In genomic region chr10:121984887-121985286, GRCm38 (mm10) we compare ENCODE assay signal across 24 mouse cellular contexts.
DNase-seq lines count a peak whose midpoint lies in the region; ATAC-seq and TF ChIP-seq lines count a peak whose summit lies in the region.
"Had no signal": no experiment of that assay in that cellular context is flagged by ENCODE, and none has a peak within 500 bp of the region (broad histone marks: within the 10 kb centered on the region; RNA-seq: fewer than 3 reads in every experiment).

No protein-coding gene starts in this region.

- H3K27ac ChIP-seq in forebrain, postnatal 0 days (ENCODE audit: low read depth, low read length): no peak overlapping the region
- no peak overlapping the region for H3K27ac ChIP-seq in forebrain, embryonic 13.5 days
- H3K27ac ChIP-seq in kidney, embryonic 15.5 days: no peak overlapping the region
- no peak overlapping the region for H3K27ac ChIP-seq in stomach, postnatal 0 days (replicated peaks)
- H3K27ac ChIP-seq: embryonic facial prominence, embryonic 10.5 days; embryonic facial prominence, embryonic 12.5 days had no signal

- WGBS in forebrain, postnatal 0 days: 77% methylated on average over 10 of the region's 10 CpGs
- WGBS in forebrain, embryonic 13.5 days: 94% methylated on average over 10 of the region's 10 CpGs
- 85% methylated on average over 10 of the region's 10 CpGs for WGBS in kidney, embryonic 15.5 days
- 77% methylated on average over 10 of the region's 10 CpGs for whole genome bisulfite sequencing in stomach, postnatal 0 days

- TF ChIP-seq EP300 in stomach, postnatal 0 days (optimal IDR thresholded peaks at IDR 0.05): no peak

- no peak for DNase-seq in forebrain, postnatal 0 days
- peak; percentile 44 for DNase-seq in heart, adult 11 months
- no peak for DNase-seq in heart, adult 18-20 months
- DNase-seq in kidney, postnatal 36 days: no peak
- DNase-seq in stomach, postnatal 0 days (ENCODE audit: low spot score): no peak
- DNase-seq: adrenal gland, adult 8-10 months; adrenal gland, postnatal 14 days; adrenal gland, postnatal 36 days; B cell, adult 2 months; cerebellum, adult 11-12 months; cerebellum, adult 2 months; cerebellum, adult 9-10 months; cerebellum, postnatal 10 days; cerebellum, postnatal 25 days had no signal

- H3K4me1 ChIP-seq in forebrain, postnatal 0 days (ENCODE audit: insufficient read depth): no peaks in the 10 kb centered on the region
- H3K4me1 ChIP-seq in forebrain, embryonic 13.5 days: no peaks in the 10 kb centered on the region
- peaks cover 20% of the 10 kb centered on the region for H3K4me1 ChIP-seq in kidney, embryonic 15.5 days
- no peaks in the 10 kb centered on the region; the same call in 1 of the 2 replicates for H3K4me1 ChIP-seq in stomach, postnatal 0 days (replicated peaks; ENCODE audit: control insufficient read depth, insufficient read depth)

- no peak overlapping the region for H3K4me2 ChIP-seq in forebrain, postnatal 0 days (ENCODE audit: low read depth)
- no peak overlapping the region for H3K4me2 ChIP-seq in forebrain, embryonic 13.5 days
- H3K4me2 ChIP-seq in kidney, embryonic 15.5 days: no peak overlapping the region
- H3K4me2 ChIP-seq in stomach, postnatal 0 days (replicated peaks; ENCODE audit: low read depth): no peak overlapping the region
- H3K4me2 ChIP-seq: embryonic facial prominence, embryonic 12.5 days had no signal

- no peaks in the 10 kb centered on the region for H3K9me3 ChIP-seq in forebrain, postnatal 0 days (ENCODE audit: low read length)
- H3K9me3 ChIP-seq in forebrain, embryonic 13.5 days (replicated peaks): no peaks in the 10 kb centered on the region
- no peaks in the 10 kb centered on the region for H3K9me3 ChIP-seq in kidney, embryonic 15.5 days (replicated peaks)
- no peaks in the 10 kb centered on the region for H3K9me3 ChIP-seq in stomach, postnatal 0 days (ENCODE audit: control insufficient read depth, low read length)
- H3K9me3 ChIP-seq: embryonic facial prominence, embryonic 10.5 days; embryonic facial prominence, embryonic 12.5 days had no signal

- H3K27me3 ChIP-seq in forebrain, postnatal 0 days (ENCODE audit: insufficient read depth, low read length): no peaks in the 10 kb centered on the region
- H3K27me3 ChIP-seq in forebrain, embryonic 13.5 days: no peaks in the 10 kb centered on the region
- H3K27me3 ChIP-seq in kidney, embryonic 15.5 days: no peaks in the 10 kb centered on the region
- H3K27me3 ChIP-seq in stomach, postnatal 0 days (ENCODE audit: control insufficient read depth, insufficient read depth, low read length): no peaks in the 10 kb centered on the region
- H3K27me3 ChIP-seq: CH12.LX; embryonic facial prominence, embryonic 12.5 days; Patski had no signal

- no peak overlapping the region for H3K9ac ChIP-seq in forebrain, postnatal 0 days
- no peak overlapping the region for H3K9ac ChIP-seq in forebrain, embryonic 13.5 days
- H3K9ac ChIP-seq in kidney, embryonic 15.5 days: no peak overlapping the region
- no peak overlapping the region for H3K9ac ChIP-seq in stomach, postnatal 0 days (ENCODE audit: low read length)
- H3K9ac ChIP-seq: embryonic facial prominence, embryonic 12.5 days had no signal

- TF ChIP-seq CTCF in forebrain, postnatal 0 days (IDR thresholded peaks at IDR 0.05; ENCODE audit: low read depth): no peak
- TF ChIP-seq CTCF in stomach, postnatal 0 days (IDR thresholded peaks at IDR 0.05; ENCODE audit: low read depth): no peak

- ATAC-seq in forebrain, postnatal 0 days: peak; percentile 62
- no peak for ATAC-seq in forebrain, embryonic 13.5 days
- ATAC-seq in kidney, embryonic 15.5 days (replicated peaks; ENCODE audit: low FRiP score): 0 out of 2 replicates have a peak, but pooled peaks have one; percentile 6
- peak; percentile 27; the same call in 1 of the 2 replicates for ATAC-seq in stomach, postnatal 0 days (ENCODE audit: low FRiP score, low TSS enrichment)
- ATAC-seq: activated CD4-positive, CD25-positive, alpha-beta regulatory T cell, adult 4 months; CD4-positive, CD25-positive, alpha-beta regulatory T cell, adult 4 months; forebrain, embryonic 14.5 days; Patski had no signal

- no peaks in the 10 kb centered on the region for H3K36me3 ChIP-seq in forebrain, postnatal 0 days (ENCODE audit: insufficient read depth)
- H3K36me3 ChIP-seq in forebrain, embryonic 13.5 days (ENCODE audit: poor library complexity, severe bottlenecking): no peaks in the 10 kb centered on the region
- H3K36me3 ChIP-seq in kidney, embryonic 15.5 days: no peaks in the 10 kb centered on the region
- no peaks in the 10 kb centered on the region for H3K36me3 ChIP-seq in stomach, postnatal 0 days (ENCODE audit: control insufficient read depth, insufficient read depth, low read length)
- H3K36me3 ChIP-seq: embryonic facial prominence, embryonic 10.5 days; embryonic facial prominence, embryonic 12.5 days; G1E had no signal

- H3K4me3 ChIP-seq in forebrain, postnatal 0 days (ENCODE audit: low read depth, low read length): no peak overlapping the region
- no peak overlapping the region for H3K4me3 ChIP-seq in forebrain, embryonic 13.5 days
- H3K4me3 ChIP-seq in kidney, embryonic 15.5 days (replicated peaks): no peak overlapping the region
- H3K4me3 ChIP-seq in stomach, postnatal 0 days (ENCODE audit: low read depth, low read length): no peak overlapping the region
- H3K4me3 ChIP-seq: embryonic facial prominence, embryonic 10.5 days; embryonic facial prominence, embryonic 12.5 days had no signal
